Mouse (Mus musculus) myocyte (in vitro differentiated cells): ENCODE data around the gene Rgsl1.

Experiments
- MYOD1 ChIP-seq, 3 experiments: IDR thresholded peaks; one replicate each; pipeline ENCODE4 v1.6.1; 2011; ENCODE audit warnings: control low read depth in 2 of 3, low read depth in 2 of 3, mild to moderate bottlenecking in 2 of 3, moderate library complexity in 1 of 3; ENCODE audit not compliant: insufficient read length in 2 of 3, control insufficient read depth in 1 of 3
- REST ChIP-seq: IDR thresholded peaks from one replicate; pipeline ENCODE4 v1.6.1; 2011; ENCODE audit warnings: mild to moderate bottlenecking, control low read depth, moderate library complexity; ENCODE audit not compliant: insufficient read depth, insufficient read length

DNA sequence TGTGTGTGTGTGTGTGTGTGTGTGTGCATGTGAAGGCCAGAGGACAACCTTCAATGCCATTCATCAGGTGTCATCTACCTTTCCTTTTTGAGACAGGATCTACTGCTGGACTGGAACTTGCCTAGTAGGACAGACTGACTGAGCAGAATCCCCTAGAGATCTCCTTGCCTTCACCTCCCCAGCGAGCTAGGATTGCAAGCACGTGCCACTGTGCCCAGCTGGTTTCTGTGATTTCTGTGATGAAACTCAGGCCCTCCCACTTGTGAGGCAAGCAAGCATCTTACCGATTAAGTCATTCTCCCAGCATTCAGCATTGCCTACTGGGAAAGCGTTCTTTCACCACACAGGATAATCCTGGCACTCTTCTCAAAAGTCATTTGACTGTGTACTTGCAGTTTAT, 13.2 kb downstream of the Rgsl1 start:
- TF ChIP-seq MYOD1 (IDR thresholded peaks at IDR 0.05; ENCODE audit: control insufficient read depth in 1 of 3, insufficient read length in 2 of 3, low read depth in 2 of 3) (no peak), REST (no peak)
